Mouse (Mus musculus): ENCODE data around the gene Large1. TPM values are rescaled to one million over a fixed set of nuclear protein-coding genes. Genes with fewer than 3 reads are reported as not detected.

Large1 gene
- polyA plus RNA-seq (2012; rRNA removed): 2.3 and 2.4 TPM in 2 replicates

DNA sequence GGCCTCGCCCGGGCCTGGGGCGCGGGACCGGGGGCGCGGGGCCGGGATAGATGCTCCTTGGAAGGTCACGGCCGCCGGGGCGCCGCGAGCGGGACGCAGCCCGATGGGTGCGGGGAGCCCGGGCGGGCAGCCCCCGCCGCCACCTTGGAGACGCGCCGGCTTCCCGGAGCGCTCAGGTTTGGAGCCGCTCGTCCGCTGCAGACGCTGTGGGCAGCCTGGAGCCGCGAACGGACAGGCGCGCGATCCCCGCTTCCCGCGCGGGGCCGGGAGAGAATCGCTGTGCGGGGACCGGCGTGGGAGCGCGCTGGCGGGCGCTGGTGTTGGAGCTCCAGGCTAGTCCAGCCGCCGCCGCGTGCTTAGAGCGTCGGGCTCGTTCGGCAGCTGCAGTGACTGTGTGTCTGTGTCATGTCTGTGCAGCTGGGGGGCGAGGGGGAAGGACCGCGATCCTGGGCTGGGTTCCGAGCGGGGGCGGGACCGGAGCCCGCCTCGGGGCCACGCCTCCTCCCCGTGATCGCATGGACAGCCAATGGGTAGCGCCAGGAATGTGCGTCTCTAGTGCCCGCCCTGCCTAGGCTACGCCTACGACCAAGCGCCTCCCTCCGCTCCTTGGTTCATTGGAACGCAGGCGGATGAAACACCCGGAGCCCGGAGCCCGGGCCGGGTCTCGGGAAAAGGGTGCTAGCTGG lies at the start of gene Large1:
TSS of gene Large1 (minus strand) at position 433 of the 686 bp plus-strand sequence.

Measured in liver, embryonic 18 days (tissue).